Mouse (Mus musculus) stomach, postnatal 0 days (tissue): ENCODE data around the gene Zfp385a.

Experiments used
- CTCF ChIP-seq: IDR thresholded peaks from 2 replicates; pipeline ENCODE4 v1.5.1; 2016; ENCODE audit warnings: antibody characterized with exemption, low read depth, mild to moderate bottlenecking, moderate library complexity
- EP300 ChIP-seq: optimal IDR thresholded peaks from 2 replicates; pipeline ENCODE3; 2016; ENCODE audit warnings: antibody characterized with exemption

DNA sequence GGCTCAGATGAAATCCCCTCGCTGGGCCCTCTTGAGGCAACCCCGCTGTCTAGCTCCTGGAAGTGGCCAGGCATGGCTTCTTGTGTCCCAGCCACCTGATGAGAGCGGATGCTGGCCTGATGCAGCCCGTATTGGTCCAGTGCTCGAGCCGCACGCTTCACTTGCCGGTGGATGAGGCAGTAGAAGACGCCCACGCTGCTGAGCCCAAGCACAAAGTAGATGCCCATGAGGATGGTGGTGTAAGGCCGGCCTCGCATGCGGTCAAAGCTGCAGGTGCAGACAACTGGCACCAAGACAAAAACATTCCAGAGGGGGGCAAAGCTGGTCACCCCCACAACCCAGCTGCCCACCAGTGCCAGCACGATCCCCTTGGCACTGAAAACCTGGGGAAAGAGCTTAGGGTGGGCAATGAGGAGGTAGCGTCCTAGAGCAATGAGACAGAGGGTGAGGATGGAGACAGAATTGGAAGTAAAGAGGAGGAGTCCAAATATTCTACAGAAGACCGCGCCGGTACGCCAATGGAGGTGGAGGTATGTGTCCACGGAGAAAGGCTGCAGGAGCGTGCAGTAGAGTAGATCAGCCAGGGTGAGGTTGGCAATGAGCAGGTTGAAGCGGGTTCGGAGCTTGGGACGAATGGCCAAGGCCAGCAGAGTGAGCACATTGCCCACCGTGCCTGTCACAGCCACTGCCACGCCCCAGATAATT, 30.9 kb downstream of the Zfp385a start:
- TF ChIP-seq CTCF, result no peak
- TF ChIP-seq EP300, result no peak
